Mouse (Mus musculus): ENCODE data around the gene Gas7. TPM values are rescaled to one million over a fixed set of nuclear protein-coding genes. Genes with fewer than 3 reads are reported as not detected.

Gas7 gene
- polyA plus RNA-seq, 1 experiment from 2014 or later = 19.4 TPM

- H3K27me3 ChIP-seq (replicated peaks; ENCODE audit: control insufficient read depth, insufficient read depth, low read length) = no peaks in the 10 kb centered on the region
- no peak overlapping the region for H3K4me2 ChIP-seq (ENCODE audit: low read depth, low read length)
- H3K27ac ChIP-seq (replicated peaks; ENCODE audit: low read depth, low read length) = no peak overlapping the region
- H3K9me3 ChIP-seq (ENCODE audit: control insufficient read depth, low read length) = no peaks in the 10 kb centered on the region
- WGBS = 85% methylated on average over 2 of the region's 2 CpGs
- no peak for ATAC-seq (ENCODE audit: low read depth)
- H3K4me1 ChIP-seq (ENCODE audit: control insufficient read depth, insufficient read depth, low read length) = no peaks in the 10 kb centered on the region
- no peak overlapping the region for H3K4me3 ChIP-seq (ENCODE audit: low read depth, low read length)
- H3K9ac ChIP-seq (ENCODE audit: low read depth, low read length) = no peak overlapping the region
- DNase-seq (ENCODE audit: low spot score) = no peak
- no peaks in the 10 kb centered on the region for H3K36me3 ChIP-seq (ENCODE audit: control insufficient read depth, insufficient read depth, low read length)
Measured at GRCm38 (mm10) chr11:67686109-67686508, 230.9 kb downstream of the Gas7 start.

DNA sequence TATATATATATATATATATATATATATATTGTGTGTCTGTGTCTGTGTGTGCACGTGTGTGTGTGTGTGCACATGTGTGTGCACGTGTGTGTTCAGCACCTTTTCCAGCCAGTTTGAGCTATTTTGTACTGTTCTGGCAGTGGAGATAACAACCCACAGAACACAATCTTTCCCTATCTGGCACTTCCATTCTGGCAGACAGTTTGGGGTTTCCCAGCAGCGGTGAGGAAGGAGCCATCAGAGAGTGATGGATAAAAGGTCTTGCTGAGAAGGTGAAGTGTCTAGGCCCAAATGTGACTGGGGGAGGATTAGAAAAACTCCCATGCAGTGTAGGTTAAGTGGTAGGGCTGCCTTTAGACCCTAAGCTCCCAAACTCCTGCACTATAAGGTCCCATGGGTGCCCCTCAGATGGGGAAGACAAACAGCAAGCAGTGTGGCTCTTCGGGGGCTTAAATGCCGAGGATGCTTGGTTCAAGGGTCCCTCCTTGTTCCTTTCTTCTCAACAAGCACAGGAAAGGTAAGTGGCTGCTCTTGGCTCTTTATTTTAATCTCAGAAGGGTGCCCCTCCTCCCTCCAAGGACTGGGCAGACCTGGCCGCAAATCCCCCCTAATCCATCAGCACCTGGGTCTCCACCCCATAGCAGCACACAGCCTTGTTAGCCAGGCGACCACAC, 239.6 kb downstream of the Gas7 start, which contains the start of gene Rcvrn:
Rcvrn (plus strand) TSS at position 624 of the 674 bp plus-strand sequence.
- Histone ChIP-seq H3K36me3 (ENCODE audit: control insufficient read depth, insufficient read depth, low read length) (no peaks in the 10 kb centered on the region), H3K9ac (ENCODE audit: low read depth, low read length) (no peak within 1 kb of the TSS), H3K9me3 (ENCODE audit: control insufficient read depth, low read length) (no peaks in the 10 kb centered on the region), H3K27ac (replicated peaks; ENCODE audit: low read depth, low read length) (no peak within 1 kb of the TSS), H3K4me3 (ENCODE audit: low read depth, low read length) (no peak within 1 kb of the TSS), H3K4me2 (ENCODE audit: low read depth, low read length) (no peak within 1 kb of the TSS), H3K4me1 (ENCODE audit: control insufficient read depth, insufficient read depth, low read length) (no peaks in the 10 kb centered on the region), H3K27me3 (replicated peaks; ENCODE audit: control insufficient read depth, insufficient read depth, low read length) (no peaks in the 10 kb centered on the region)
- 68% methylated on average over 6 of the region's 7 CpGs for WGBS
- no peak for ATAC-seq (ENCODE audit: low read depth)
- no peak for DNase-seq (ENCODE audit: low spot score)

GRCm38 (mm10) chr11:67712976-67713375, 257.7 kb downstream of the Gas7 start:
- 92% methylated on average over 4 of the region's 4 CpGs for WGBS
- H3K9ac ChIP-seq (ENCODE audit: low read depth, low read length) = no peak overlapping the region
- H3K27me3 ChIP-seq (replicated peaks; ENCODE audit: control insufficient read depth, insufficient read depth, low read length) = no peaks in the 10 kb centered on the region
- ATAC-seq (ENCODE audit: low read depth) = no peak
- no peaks in the 10 kb centered on the region for H3K4me1 ChIP-seq (ENCODE audit: control insufficient read depth, insufficient read depth, low read length)
- no peaks in the 10 kb centered on the region for H3K36me3 ChIP-seq (ENCODE audit: control insufficient read depth, insufficient read depth, low read length)
- no peaks in the 10 kb centered on the region for H3K9me3 ChIP-seq (ENCODE audit: control insufficient read depth, low read length)
- H3K4me2 ChIP-seq (ENCODE audit: low read depth, low read length) = no peak overlapping the region
- no peak for DNase-seq (ENCODE audit: low spot score)
- H3K4me3 ChIP-seq (ENCODE audit: low read depth, low read length) = no peak overlapping the region
- H3K27ac ChIP-seq (replicated peaks; ENCODE audit: low read depth, low read length) = no peak overlapping the region

GRCm38 (mm10) chr11:67715382-67715781, 260.1 kb downstream of the Gas7 start:
- DNase-seq (ENCODE audit: low spot score) = no peak
- H3K27me3 ChIP-seq (replicated peaks; ENCODE audit: control insufficient read depth, insufficient read depth, low read length) = no peaks in the 10 kb centered on the region
- WGBS = 86% methylated on average over 4 of the region's 4 CpGs

GRCm38 (mm10) chr11:67721485-67721884, 266.2 kb downstream of the Gas7 start:
- H3K4me1 ChIP-seq (ENCODE audit: control insufficient read depth, insufficient read depth, low read length) = no peaks in the 10 kb centered on the region
- H3K9ac ChIP-seq (ENCODE audit: low read depth, low read length) = no peak overlapping the region
- no peaks in the 10 kb centered on the region for H3K9me3 ChIP-seq (ENCODE audit: control insufficient read depth, low read length)
- no peaks in the 10 kb centered on the region for H3K36me3 ChIP-seq (ENCODE audit: control insufficient read depth, insufficient read depth, low read length)
- no peak for DNase-seq (ENCODE audit: low spot score)
- H3K4me2 ChIP-seq (ENCODE audit: low read depth, low read length) = no peak overlapping the region
- WGBS = 96% methylated on average over 5 of the region's 5 CpGs
- H3K27me3 ChIP-seq (replicated peaks; ENCODE audit: control insufficient read depth, insufficient read depth, low read length) = no peaks in the 10 kb centered on the region
- ATAC-seq (ENCODE audit: low read depth) = no peak
- no peak overlapping the region for H3K27ac ChIP-seq (replicated peaks; ENCODE audit: low read depth, low read length)
- no peak overlapping the region for H3K4me3 ChIP-seq (ENCODE audit: low read depth, low read length)

More at GRCm38 (mm10) chr11:67715382-67715781, 260.1 kb downstream of the Gas7 start:
- Histone ChIP-seq H3K36me3 (ENCODE audit: control insufficient read depth, insufficient read depth, low read length) (no peaks in the 10 kb centered on the region), H3K4me2 (ENCODE audit: low read depth, low read length) (no peak overlapping the region), H3K9me3 (ENCODE audit: control insufficient read depth, low read length) (no peaks in the 10 kb centered on the region), H3K27ac (replicated peaks; ENCODE audit: low read depth, low read length) (no peak overlapping the region), H3K4me1 (ENCODE audit: control insufficient read depth, insufficient read depth, low read length) (no peaks in the 10 kb centered on the region), H3K4me3 (ENCODE audit: low read depth, low read length) (no peak overlapping the region), H3K9ac (ENCODE audit: low read depth, low read length) (no peak overlapping the region)
- no peak for ATAC-seq (ENCODE audit: low read depth)

GRCm38 (mm10) chr11:67722399-67723156, 267.3 kb downstream of the Gas7 start:
- Histone ChIP-seq H3K36me3 (ENCODE audit: control insufficient read depth, insufficient read depth, low read length) (no peaks in the 10 kb centered on the region), H3K4me2 (ENCODE audit: low read depth, low read length) (no peak overlapping the region), H3K27ac (replicated peaks; ENCODE audit: low read depth, low read length) (no peak overlapping the region), H3K4me3 (ENCODE audit: low read depth, low read length) (no peak overlapping the region), H3K27me3 (replicated peaks; ENCODE audit: control insufficient read depth, insufficient read depth, low read length) (no peaks in the 10 kb centered on the region), H3K4me1 (ENCODE audit: control insufficient read depth, insufficient read depth, low read length) (no peaks in the 10 kb centered on the region), H3K9me3 (ENCODE audit: control insufficient read depth, low read length) (no peaks in the 10 kb centered on the region), H3K9ac (ENCODE audit: low read depth, low read length) (no peak overlapping the region)
- DNase-seq (ENCODE audit: low spot score) (no peak), ATAC-seq (ENCODE audit: low read depth) (no peak)
- WGBS = 40% methylated on average over 7 of the region's 7 CpGs

DNA sequence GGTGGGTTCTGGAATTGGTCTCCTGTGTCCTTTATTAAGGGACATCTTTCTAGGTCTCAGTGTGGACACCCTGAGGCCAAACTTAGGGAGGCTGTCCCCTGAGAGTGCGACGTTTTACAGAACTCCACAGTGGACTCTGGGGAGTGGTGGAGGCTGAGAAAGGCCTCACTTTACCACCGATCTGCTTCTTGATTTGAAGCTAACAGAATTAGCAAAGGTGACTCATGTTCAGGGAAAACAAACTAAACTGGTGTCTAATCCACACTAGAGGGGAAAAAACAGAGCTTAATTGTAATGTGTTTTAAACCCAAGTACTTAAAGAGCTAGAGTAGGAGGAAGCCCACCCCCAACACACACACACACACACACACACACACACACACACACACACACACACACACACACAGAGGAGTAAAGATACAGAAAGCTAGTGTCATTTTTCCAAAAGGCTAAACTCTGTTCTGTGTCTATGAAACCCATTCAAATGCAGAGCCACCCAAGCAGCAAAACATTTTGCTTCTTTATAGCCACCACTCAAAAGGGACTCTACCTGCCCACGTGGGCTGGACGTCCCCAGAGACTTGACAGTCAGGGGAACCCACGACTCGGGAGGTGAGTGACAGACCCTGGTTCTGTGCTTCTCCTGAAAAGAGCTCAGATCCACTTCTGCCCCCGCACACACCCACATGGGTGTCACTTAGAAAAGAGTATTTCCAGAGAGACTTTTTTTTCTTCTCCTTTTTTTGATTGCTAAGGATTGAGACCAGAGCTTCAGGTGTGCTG, 268.2 kb downstream of the Gas7 start:
- Histone ChIP-seq H3K36me3 (ENCODE audit: control insufficient read depth, insufficient read depth, low read length) (no peaks in the 10 kb centered on the region), H3K9ac (ENCODE audit: low read depth, low read length) (no peak overlapping the region), H3K9me3 (ENCODE audit: control insufficient read depth, low read length) (no peaks in the 10 kb centered on the region), H3K27me3 (replicated peaks; ENCODE audit: control insufficient read depth, insufficient read depth, low read length) (no peaks in the 10 kb centered on the region), H3K4me3 (ENCODE audit: low read depth, low read length) (no peak overlapping the region), H3K27ac (replicated peaks; ENCODE audit: low read depth, low read length) (no peak overlapping the region), H3K4me1 (ENCODE audit: control insufficient read depth, insufficient read depth, low read length) (no peaks in the 10 kb centered on the region), H3K4me2 (ENCODE audit: low read depth, low read length) (no peak overlapping the region)
- DNase-seq (ENCODE audit: low spot score) = no peak
- WGBS = 67% methylated on average over 8 of the region's 8 CpGs
- ATAC-seq (ENCODE audit: low read depth) = no peak

DNA sequence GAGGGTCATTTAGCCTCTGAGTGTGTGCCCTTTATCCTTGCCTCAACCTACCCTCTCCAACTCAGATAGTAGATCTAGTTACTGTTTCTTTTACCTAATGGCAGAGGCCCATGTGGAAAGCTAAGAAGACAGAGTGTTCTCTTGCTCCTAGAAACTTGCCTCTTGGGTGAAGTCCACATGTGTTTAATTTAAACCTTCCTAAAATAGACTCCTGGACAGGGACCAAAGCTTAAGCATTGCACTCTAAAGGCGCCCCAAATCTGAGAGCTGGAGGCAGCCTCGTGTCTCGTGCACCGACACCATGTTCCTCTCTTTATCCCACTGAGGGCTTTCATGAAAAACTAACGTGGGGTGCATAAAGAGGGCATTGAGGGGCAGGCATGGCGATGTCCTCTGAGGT, 271.9 kb downstream of the Gas7 start:
- no peak overlapping the region for H3K4me2 ChIP-seq (ENCODE audit: low read depth, low read length)
- H3K4me1 ChIP-seq (ENCODE audit: control insufficient read depth, insufficient read depth, low read length) = no peaks in the 10 kb centered on the region
- H3K4me3 ChIP-seq (ENCODE audit: low read depth, low read length) = no peak overlapping the region
- no peaks in the 10 kb centered on the region for H3K36me3 ChIP-seq (ENCODE audit: control insufficient read depth, insufficient read depth, low read length)
- H3K9ac ChIP-seq (ENCODE audit: low read depth, low read length) = no peak overlapping the region
- DNase-seq (ENCODE audit: low spot score) (peak; percentile 72), ATAC-seq (ENCODE audit: low read depth) (no peak)
- no peaks in the 10 kb centered on the region for H3K9me3 ChIP-seq (ENCODE audit: control insufficient read depth, low read length)
- H3K27ac ChIP-seq (replicated peaks; ENCODE audit: low read depth, low read length) = no peak overlapping the region
- no peaks in the 10 kb centered on the region for H3K27me3 ChIP-seq (replicated peaks; ENCODE audit: control insufficient read depth, insufficient read depth, low read length)
- 56% methylated on average over 6 of the region's 6 CpGs for WGBS

Data from embryonic facial prominence, embryonic 14.5 days (tissue).